Mouse (Mus musculus) splenic B cell, adult 2 months (primary cell): ENCODE measurements around the gene Dst.
A peak's percentile ranks its signal among the peaks of the same experiment; 100 is the strongest.
"Not testable (repeated sequence)": the region's sequence is repeated elsewhere in the genome, so short reads cannot be mapped to it uniquely, and the experiment has no call there.

ENCODE experiments used
- DNase-seq: peaks from one replicate; pipeline ENCODE4 v3.0.0-alpha.2; 2011; ENCODE audit warnings: low read depth, low spot score
- H3K27me3 ChIP-seq: 2 replicates; pipeline ENCODE4 v1.6.1; 2012; ENCODE audit warnings: mild to moderate bottlenecking, low read length, moderate library complexity, mixed read lengths; ENCODE audit not compliant: control insufficient read depth, poor library complexity, insufficient read depth, severe bottlenecking
- H3K36me3 ChIP-seq: 2 replicates; pipeline ENCODE4 v1.6.1; 2012; ENCODE audit warnings: mild to moderate bottlenecking, low read length, moderate library complexity, mixed read lengths; ENCODE audit not compliant: control insufficient read depth, poor library complexity, insufficient read depth, severe bottlenecking

The Dst gene

GRCm38 (mm10) chr1:34063943-34064342 lies 155.9 kb downstream of the Dst start:
- H3K27me3 ChIP-seq: no peaks in the 10 kb centered on the region
- no peaks in the 10 kb centered on the region for H3K36me3 ChIP-seq
- DNase-seq: no peak

GRCm38 (mm10) chr1:34065551-34066048 lies 157.6 kb downstream of the Dst start:
- no peaks in the 10 kb centered on the region for H3K27me3 ChIP-seq
- DNase-seq: no peak
- H3K36me3 ChIP-seq: no peaks in the 10 kb centered on the region

- H3K36me3 ChIP-seq, H3K27me3 ChIP-seq, DNase-seq: not testable (repeated sequence)
These were observed 158.4 kb downstream of the Dst start for GRCm38 (mm10) chr1:34066401-34066800.

GRCm38 (mm10) chr1:34068341-34068740 lies 160.3 kb downstream of the Dst start:
- Histone ChIP-seq H3K27me3 (no peaks in the 10 kb centered on the region), H3K36me3 (no peaks in the 10 kb centered on the region)
- peak; percentile 2 for DNase-seq

GRCm38 (mm10) chr1:34069514-34070290 lies 161.7 kb downstream of the Dst start:
- H3K36me3 ChIP-seq: no peaks in the 10 kb centered on the region
- DNase-seq: no peak
- H3K27me3 ChIP-seq: no peaks in the 10 kb centered on the region

- no peak for DNase-seq
- no peaks in the 10 kb centered on the region for H3K27me3 ChIP-seq
- H3K36me3 ChIP-seq: no peaks in the 10 kb centered on the region
These were observed 162.4 kb downstream of the Dst start for GRCm38 (mm10) chr1:34070474-34070873.

GRCm38 (mm10) chr1:34070991-34071639 lies 163.1 kb downstream of the Dst start:
- no peaks in the 10 kb centered on the region for H3K36me3 ChIP-seq
- no peak for DNase-seq
- no peaks in the 10 kb centered on the region for H3K27me3 ChIP-seq

GRCm38 (mm10) chr1:34072262-34072661 lies 164.2 kb downstream of the Dst start:
- Histone ChIP-seq H3K27me3 (no peaks in the 10 kb centered on the region), H3K36me3 (no peaks in the 10 kb centered on the region)
- DNase-seq: no peak

GRCm38 (mm10) chr1:34073436-34074169 lies 165.6 kb downstream of the Dst start:
- Histone ChIP-seq H3K27me3 (no peaks in the 10 kb centered on the region), H3K36me3 (no peaks in the 10 kb centered on the region)
- no peak for DNase-seq

- no peaks in the 10 kb centered on the region for H3K36me3 ChIP-seq
- DNase-seq: no peak
- no peaks in the 10 kb centered on the region for H3K27me3 ChIP-seq
These were observed 166.5 kb downstream of the Dst start for GRCm38 (mm10) chr1:34074245-34075187.

GRCm38 (mm10) chr1:34076701-34077421 lies 168.8 kb downstream of the Dst start:
- Histone ChIP-seq H3K36me3 (no peaks in the 10 kb centered on the region), H3K27me3 (no peaks in the 10 kb centered on the region)
- DNase-seq: no peak

- Histone ChIP-seq H3K27me3 (no peaks in the 10 kb centered on the region), H3K36me3 (no peaks in the 10 kb centered on the region)
- DNase-seq: no peak
These were observed 169.4 kb downstream of the Dst start for GRCm38 (mm10) chr1:34077422-34077790.

- Histone ChIP-seq H3K27me3 (no peaks in the 10 kb centered on the region), H3K36me3 (no peaks in the 10 kb centered on the region)
- DNase-seq: no peak
These were observed 169.9 kb downstream of the Dst start for GRCm38 (mm10) chr1:34077941-34078340.

GRCm38 (mm10) chr1:34089011-34089410 lies 181.0 kb downstream of the Dst start:
- DNase-seq: no peak
- H3K36me3 ChIP-seq: no peaks in the 10 kb centered on the region
- no peaks in the 10 kb centered on the region for H3K27me3 ChIP-seq
